Mouse (Mus musculus) hindbrain, embryonic 16.5 days (tissue): ENCODE measurements around the gene Prm1. TPM values are rescaled to one million over a fixed set of nuclear protein-coding genes. Genes with fewer than 3 reads are reported as not detected.

ENCODE experiments used
- ATAC-seq: fragments of 200-750 bp; cut with Nextera tagmentation; 2 replicates; pipeline ENCODE4 v1.8.0; 2017; ENCODE audit warnings: moderate TSS enrichment, moderate library complexity
- H3K27ac ChIP-seq: fragments of 300-500 bp; sonication (generic); 2 replicates; pipeline ENCODE4 v1.5.1; 2014; ENCODE audit warnings: low read depth, mild to moderate bottlenecking, control low read depth, low read length, moderate library complexity
- H3K27me3 ChIP-seq: fragments of 300-500 bp; sonication (generic); replicated peaks from 2 replicates; pipeline ENCODE4 v1.6.1; 2014; ENCODE audit warnings: low read length; ENCODE audit not compliant: control insufficient read depth, insufficient read depth
- H3K36me3 ChIP-seq: fragments of 300-500 bp; sonication (generic); 2 replicates; pipeline ENCODE4 v1.6.1; 2014; ENCODE audit warnings: mild to moderate bottlenecking, low read length, moderate library complexity, mixed read lengths; ENCODE audit not compliant: control insufficient read depth, insufficient read depth
- H3K4me1 ChIP-seq: fragments of 300-500 bp; sonication (generic); 2 replicates; pipeline ENCODE4 v1.6.1; 2014; ENCODE audit warnings: low read depth, low read length; ENCODE audit not compliant: control insufficient read depth, insufficient read depth
- H3K4me2 ChIP-seq: fragments of 300-500 bp; sonication (generic); 2 replicates; pipeline ENCODE4 v1.6.1; 2014; ENCODE audit warnings: mild to moderate bottlenecking, low read length, control low read depth, moderate library complexity
- H3K4me3 ChIP-seq: fragments of 300-500 bp; sonication (generic); 2 replicates; pipeline ENCODE4 v1.5.1; 2014; ENCODE audit warnings: mild to moderate bottlenecking, low read length, control low read depth, moderate library complexity
- H3K9ac ChIP-seq: fragments of 300-500 bp; sonication (generic); 2 replicates; pipeline ENCODE4 v1.6.1; 2014; ENCODE audit warnings: low read depth, mild to moderate bottlenecking, control low read depth, low read length, moderate library complexity
- H3K9me3 ChIP-seq: fragments of 300-500 bp; sonication (generic); 2 replicates; pipeline ENCODE4 v1.6.1; 2014; ENCODE audit warnings: mild to moderate bottlenecking, low read length, moderate library complexity; ENCODE audit not compliant: control insufficient read depth
- WGBS: fragments of 180-500 bp; shearing (Covaris S2); extraction: QIAGEN DNeasy Blood & Tissue Kit; methylation state at CpG from one replicate; pipeline ENCODE4 v1.1.7; 2014; 5-methylcytosine and 5-hydroxymethylcytosine counted together
- polyA plus RNA-seq: library from polyadenylated mRNA; unstranded; fragments of >200 nt; fragmentation: Nextera tagmentation; extraction: Ambion mirVana; gene quantifications from 2 replicates; pipeline ENCODE4 v1.2.1, GENCODE M21; 2015

The Prm1 gene
- polyA plus RNA-seq, 1 experiment from 2014 or later = not detected

GRCm38 (mm10) chr16:10780631-10781120 lies 25.0 kb downstream of the Prm1 start:
- no peak for ATAC-seq
- no peak overlapping the region for H3K27ac ChIP-seq
- H3K4me1 ChIP-seq = peaks cover 7% of the 10 kb centered on the region
- H3K27me3 ChIP-seq = no peaks in the 10 kb centered on the region
- 88% methylated on average over 5 of the region's 5 CpGs for WGBS
- no peaks in the 10 kb centered on the region for H3K36me3 ChIP-seq
- no peaks in the 10 kb centered on the region for H3K9me3 ChIP-seq
- H3K4me3 ChIP-seq = no peak overlapping the region
- no peak overlapping the region for H3K4me2 ChIP-seq
- no peak overlapping the region for H3K9ac ChIP-seq

- Histone ChIP-seq H3K4me1 (peaks cover 4% of the 10 kb centered on the region), H3K27ac (no peak overlapping the region), H3K4me2 (no peak overlapping the region), H3K27me3 (no peaks in the 10 kb centered on the region), H3K9ac (no peak overlapping the region), H3K4me3 (no peak overlapping the region), H3K36me3 (no peaks in the 10 kb centered on the region), H3K9me3 (no peaks in the 10 kb centered on the region)
- 0 out of 2 replicates have a peak, but pooled peaks have one; percentile 13 for ATAC-seq
- WGBS = 67% methylated on average over 5 of the region's 5 CpGs
These were observed 28.0 kb downstream of the Prm1 start for GRCm38 (mm10) chr16:10777579-10778160.

DNA sequence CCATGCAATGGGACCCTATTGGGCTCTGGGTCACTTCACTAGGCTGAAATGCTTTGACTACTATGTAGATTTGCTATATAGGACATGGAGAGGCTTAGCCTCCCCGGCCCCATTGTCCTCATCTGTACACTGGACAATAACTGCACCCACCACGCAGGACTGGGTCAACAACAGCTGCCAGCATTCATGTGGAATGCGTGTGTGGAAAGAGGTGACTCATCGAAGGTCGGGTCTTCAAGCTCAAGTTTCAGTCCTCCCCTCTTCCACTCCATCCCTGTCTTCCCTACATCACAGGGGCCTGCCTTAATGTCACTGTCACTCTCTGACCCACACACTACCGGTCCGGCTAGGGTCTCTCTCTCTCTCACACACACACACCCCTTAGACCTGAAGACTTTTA lies 29.3 kb downstream of the Prm1 start:
- Histone ChIP-seq H3K4me2 (no peak overlapping the region), H3K9ac (no peak overlapping the region), H3K9me3 (no peaks in the 10 kb centered on the region), H3K27me3 (no peaks in the 10 kb centered on the region), H3K27ac (no peak overlapping the region), H3K4me1 (no peaks in the 10 kb centered on the region), H3K4me3 (no peak overlapping the region), H3K36me3 (no peaks in the 10 kb centered on the region)
- no peak for ATAC-seq
- 77% methylated on average over 7 of the region's 7 CpGs for WGBS

GRCm38 (mm10) chr16:10774726-10775125 lies 30.9 kb downstream of the Prm1 start:
- Histone ChIP-seq H3K27ac (no peak overlapping the region), H3K4me1 (no peaks in the 10 kb centered on the region), H3K4me2 (no peak overlapping the region), H3K9me3 (no peaks in the 10 kb centered on the region), H3K4me3 (no peak overlapping the region), H3K36me3 (no peaks in the 10 kb centered on the region), H3K9ac (no peak overlapping the region), H3K27me3 (no peaks in the 10 kb centered on the region)
- WGBS = 70% methylated on average over 4 of the region's 4 CpGs
- no peak for ATAC-seq

- Histone ChIP-seq H3K27ac (no peak overlapping the region), H3K4me3 (no peak overlapping the region), H3K36me3 (no peaks in the 10 kb centered on the region), H3K9ac (no peak overlapping the region), H3K4me1 (no peaks in the 10 kb centered on the region), H3K4me2 (no peak overlapping the region), H3K9me3 (no peaks in the 10 kb centered on the region), H3K27me3 (no peaks in the 10 kb centered on the region)
- 81% methylated on average over 8 of the region's 8 CpGs for WGBS
- no peak for ATAC-seq
These were observed 32.1 kb downstream of the Prm1 start for GRCm38 (mm10) chr16:10773543-10773942.

DNA sequence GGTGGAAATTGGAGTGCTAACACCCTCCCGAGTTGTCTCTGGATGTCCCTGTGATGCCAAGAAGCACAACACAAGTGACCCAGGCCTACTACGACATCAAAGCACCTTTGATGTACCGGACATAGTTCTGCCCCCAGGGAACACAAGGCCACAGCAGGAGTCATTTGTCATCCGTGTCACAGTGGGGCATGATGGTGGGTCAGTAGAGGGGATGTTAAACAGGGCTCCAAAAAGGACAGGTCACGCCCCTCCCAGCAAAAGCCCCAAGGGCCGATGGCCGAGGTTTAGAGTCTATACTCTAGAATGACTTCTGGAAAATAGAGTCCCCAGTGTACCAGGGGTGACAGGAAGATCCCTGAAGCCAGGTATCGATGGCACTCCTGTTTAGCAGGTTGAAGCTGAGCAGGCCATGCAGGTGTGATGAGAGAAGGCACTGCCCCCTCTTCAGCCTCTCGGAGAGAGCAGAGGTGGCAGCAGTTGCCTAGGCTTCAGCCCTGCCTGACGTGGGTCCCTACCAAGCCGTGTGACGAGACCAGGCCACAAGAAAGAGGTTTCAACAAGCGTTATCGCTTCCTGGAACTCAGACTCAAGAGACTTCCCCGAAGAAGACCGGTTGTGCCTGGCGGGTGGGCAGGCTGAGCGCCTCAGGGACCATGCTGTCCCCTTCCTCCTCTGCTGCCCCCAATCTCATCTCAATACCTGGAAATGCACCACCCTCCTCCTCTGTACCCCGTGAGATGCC lies 33.7 kb downstream of the Prm1 start:
- ATAC-seq = no peak
- 62% methylated on average over 19 of the region's 19 CpGs for WGBS

DNA sequence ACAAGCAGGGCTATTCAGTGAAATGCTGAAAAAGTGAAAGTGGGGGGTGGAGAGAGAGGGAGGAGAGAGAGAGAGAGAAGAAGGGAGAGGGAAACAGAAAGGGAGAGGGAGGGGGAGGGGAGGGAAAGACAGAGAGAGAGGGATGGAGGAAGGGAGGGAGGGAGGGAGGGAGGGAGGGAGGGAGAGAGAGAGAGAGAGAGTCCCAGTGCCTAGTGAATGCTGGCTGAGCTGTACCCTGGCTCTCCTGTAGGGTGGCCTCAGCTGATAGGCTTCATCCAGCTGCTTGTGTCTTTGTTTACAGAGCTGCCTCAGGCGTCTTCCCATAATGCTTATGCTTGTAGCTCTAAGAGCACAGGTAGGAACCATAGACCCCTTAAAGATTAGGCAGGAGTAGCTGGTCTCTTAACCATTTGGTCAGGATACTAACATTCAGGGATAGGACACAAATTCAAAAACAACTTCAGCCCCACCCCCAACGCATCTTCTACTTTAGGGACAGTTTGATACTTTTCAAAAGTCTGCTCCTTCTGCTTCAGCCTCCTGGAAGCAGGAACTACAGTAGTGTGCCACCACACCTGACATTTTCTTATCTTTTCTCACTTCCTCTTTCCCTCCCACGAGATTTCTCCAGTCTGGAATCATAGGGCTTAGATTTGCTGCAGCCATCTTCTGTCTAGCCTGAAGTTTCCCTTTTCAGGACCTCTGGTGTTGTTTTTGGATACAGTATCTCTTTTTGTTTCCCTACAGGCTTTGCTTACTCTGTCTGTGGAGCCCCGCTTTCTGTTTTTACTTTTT lies 34.9 kb downstream of the Prm1 start:
- Histone ChIP-seq H3K27me3 (no peaks in the 10 kb centered on the region), H3K27ac (no peak overlapping the region), H3K9ac (no peak overlapping the region), H3K4me1 (no peaks in the 10 kb centered on the region), H3K4me3 (no peak overlapping the region), H3K4me2 (no peak overlapping the region), H3K36me3 (no peaks in the 10 kb centered on the region), H3K9me3 (no peaks in the 10 kb centered on the region)
- ATAC-seq = no peak
- 63% methylated on average over 4 of the region's 4 CpGs for WGBS

More for the DNA sequence above, 33.7 kb downstream of the Prm1 start:
- Histone ChIP-seq H3K4me1 (no peaks in the 10 kb centered on the region), H3K27ac (no peak overlapping the region), H3K4me3 (no peak overlapping the region), H3K36me3 (no peaks in the 10 kb centered on the region), H3K27me3 (no peaks in the 10 kb centered on the region), H3K9me3 (no peaks in the 10 kb centered on the region), H3K9ac (no peak overlapping the region), H3K4me2 (no peak overlapping the region)

GRCm38 (mm10) chr16:10769661-10770060 lies 36.0 kb downstream of the Prm1 start:
- Histone ChIP-seq H3K9ac (no peak overlapping the region), H3K27me3 (no peaks in the 10 kb centered on the region), H3K4me3 (no peak overlapping the region), H3K9me3 (no peaks in the 10 kb centered on the region), H3K4me1 (no peaks in the 10 kb centered on the region), H3K36me3 (no peaks in the 10 kb centered on the region), H3K4me2 (no peak overlapping the region), H3K27ac (no peak overlapping the region)
- 33% methylated on average over 2 of the region's 2 CpGs for WGBS
- no peak for ATAC-seq

GRCm38 (mm10) chr16:10768821-10769220 lies 36.8 kb downstream of the Prm1 start:
- Histone ChIP-seq H3K4me2 (no peak overlapping the region), H3K36me3 (no peaks in the 10 kb centered on the region), H3K9me3 (no peaks in the 10 kb centered on the region), H3K4me1 (no peaks in the 10 kb centered on the region), H3K4me3 (no peak overlapping the region), H3K27ac (no peak overlapping the region), H3K9ac (no peak overlapping the region), H3K27me3 (no peaks in the 10 kb centered on the region)
- ATAC-seq = no peak
- 66% methylated on average over 9 of the region's 9 CpGs for WGBS
